Mouse (Mus musculus) liver, embryonic 12.5 days (tissue): ENCODE results near the gene Prdx5. TPM values are rescaled to one million over a fixed set of nuclear protein-coding genes. Genes with fewer than 3 reads are reported as not detected.
A peak's percentile ranks its signal among the peaks of the same experiment; 100 is the strongest.

Experiments
- ATAC-seq: fragments of 200-750 bp; cut with Nextera tagmentation; 2 replicates; pipeline ENCODE4 v1.8.0; 2017; ENCODE audit warnings: moderate number of reproducible peaks, mild to moderate bottlenecking, moderate library complexity
- H3K27ac ChIP-seq: fragments of 300-500 bp; sonication (generic); 2 replicates; pipeline ENCODE4 v1.5.1; 2016; ENCODE audit warnings: mild to moderate bottlenecking
- H3K27me3 ChIP-seq: fragments of 300-500 bp; sonication (generic); replicated peaks from 2 replicates; pipeline ENCODE4 v1.6.1; 2016; ENCODE audit warnings: mild to moderate bottlenecking, moderate library complexity
- H3K36me3 ChIP-seq: fragments of 300-500 bp; sonication (generic); 2 replicates; pipeline ENCODE4 v1.6.1; 2016; ENCODE audit warnings: mild to moderate bottlenecking, moderate library complexity
- H3K4me1 ChIP-seq: fragments of 300-500 bp; sonication (generic); 2 replicates; pipeline ENCODE4 v1.6.1; 2016
- H3K4me2 ChIP-seq: fragments of 300-500 bp; sonication (generic); 2 replicates; pipeline ENCODE4 v1.6.1; 2016; ENCODE audit warnings: mild to moderate bottlenecking, moderate library complexity
- H3K4me3 ChIP-seq: fragments of 300-500 bp; sonication (generic); 2 replicates; pipeline ENCODE4 v1.5.1; 2016; ENCODE audit warnings: mild to moderate bottlenecking, moderate library complexity
- H3K9ac ChIP-seq: fragments of 300-500 bp; sonication (generic); 2 replicates; pipeline ENCODE4 v1.6.1; 2016; ENCODE audit warnings: mild to moderate bottlenecking, moderate library complexity
- H3K9me3 ChIP-seq: fragments of 300-500 bp; sonication (generic); replicated peaks from 2 replicates; pipeline ENCODE4 v1.6.1; 2016; ENCODE audit warnings: mild to moderate bottlenecking, moderate library complexity
- WGBS: fragments of 180-500 bp; shearing (Covaris S2); methylation state at CpG from one replicate; pipeline ENCODE4 v1.1.7; 2016; ENCODE audit not compliant: insufficient replicate concordance; 5-methylcytosine and 5-hydroxymethylcytosine counted together
- polyA plus RNA-seq: library from polyadenylated mRNA; unstranded; fragments of >200 nt; fragmentation: Nextera tagmentation; extraction: Ambion mirVana; gene quantifications from 2 replicates; pipeline ENCODE4 v1.2.1, GENCODE M21; 2016

Gene Prdx5
- polyA plus RNA-seq, 1 experiment from 2014 or later, result 94.2 TPM

GRCm38 (mm10) chr19:6922901-6923735 is 13.2 kb upstream of the Prdx5 start:
- 55% methylated on average over 6 of the region's 6 CpGs for WGBS
- no peak for ATAC-seq
- Histone ChIP-seq H3K4me3 (no peak overlapping the region; the same call in 1 of the 2 replicates), H3K27me3 (peaks cover 54% of the 10 kb centered on the region), H3K27ac (no peak overlapping the region), H3K4me2 (peak overlapping the region; percentile 100), H3K9me3 (no peaks in the 10 kb centered on the region), H3K36me3 (peaks cover 12% of the 10 kb centered on the region), H3K9ac (peak overlapping the region; percentile 66), H3K4me1 (peaks cover 71% of the 10 kb centered on the region)

- peak within 1 kb of the TSS; percentile 94 for H3K9ac ChIP-seq
- H3K4me1 ChIP-seq, result peaks cover 69% of the 10 kb centered on the region
- WGBS, result under 1% methylated on average over 58 of the region's 66 CpGs
- H3K27ac ChIP-seq, result peak within 1 kb of the TSS; percentile 90
- no peaks in the 10 kb centered on the region for H3K9me3 ChIP-seq
- H3K4me3 ChIP-seq, result peak within 1 kb of the TSS; percentile 92
- ATAC-seq, result peak; percentile 95
- peaks cover 13% of the 10 kb centered on the region for H3K36me3 ChIP-seq
- peak within 1 kb of the TSS; percentile 100 for H3K4me2 ChIP-seq
- H3K27me3 ChIP-seq, result peaks cover 42% of the 10 kb centered on the region
These were observed 12.0 kb upstream of the Prdx5 start, which contains the start of gene Esrra for GRCm38 (mm10) chr19:6921647-6922567. Gene Esrra, minus strand, starts transcription at chr19:6921813.

- WGBS, result under 1% methylated on average over 45 of the region's 48 CpGs
- Histone ChIP-seq H3K9ac (peak overlapping the region; percentile 94), H3K27ac (peak overlapping the region; percentile 90), H3K4me2 (peak overlapping the region; percentile 100), H3K4me3 (peak overlapping the region; percentile 92), H3K4me1 (peaks cover 69% of the 10 kb centered on the region), H3K27me3 (peaks cover 33% of the 10 kb centered on the region), H3K36me3 (peaks cover 13% of the 10 kb centered on the region), H3K9me3 (no peaks in the 10 kb centered on the region)
- ATAC-seq, result no peak
These were observed 11.1 kb upstream of the Prdx5 start for GRCm38 (mm10) chr19:6920741-6921636.

- Histone ChIP-seq H3K4me2 (peak overlapping the region; percentile 100), H3K4me1 (peaks cover 69% of the 10 kb centered on the region)
- WGBS, result 45% methylated on average over 8 of the region's 8 CpGs
These were observed 10.2 kb upstream of the Prdx5 start for GRCm38 (mm10) chr19:6919876-6920740.

GRCm38 (mm10) chr19:6919431-6919830 is 9.5 kb upstream of the Prdx5 start:
- H3K4me3 ChIP-seq, result no peak overlapping the region
- H3K9ac ChIP-seq, result no peak overlapping the region; the same call in 1 of the 2 replicates
- H3K27me3 ChIP-seq, result peaks cover 17% of the 10 kb centered on the region
- peak overlapping the region; percentile 90; the same call in 1 of the 2 replicates for H3K27ac ChIP-seq
- H3K36me3 ChIP-seq, result peaks cover 13% of the 10 kb centered on the region
- H3K9me3 ChIP-seq, result no peaks in the 10 kb centered on the region
- ATAC-seq, result no peak
- 0 out of 2 replicates have a peak overlapping the region, but pooled peaks have one; percentile 100 for H3K4me2 ChIP-seq
- peaks cover 65% of the 10 kb centered on the region for H3K4me1 ChIP-seq

More at GRCm38 (mm10) chr19:6919876-6920740, 10.2 kb upstream of the Prdx5 start:
- no peak for ATAC-seq
- Histone ChIP-seq H3K27ac (peak overlapping the region; percentile 90), H3K9me3 (no peaks in the 10 kb centered on the region), H3K36me3 (peaks cover 13% of the 10 kb centered on the region), H3K4me3 (peak overlapping the region; percentile 92), H3K9ac (peak overlapping the region; percentile 94), H3K27me3 (peaks cover 24% of the 10 kb centered on the region)

GRCm38 (mm10) chr19:6918321-6918720 is 8.4 kb upstream of the Prdx5 start:
- no peaks in the 10 kb centered on the region for H3K9me3 ChIP-seq
- H3K36me3 ChIP-seq, result peaks cover 24% of the 10 kb centered on the region
- H3K4me3 ChIP-seq, result no peak overlapping the region
- peaks cover 69% of the 10 kb centered on the region for H3K4me1 ChIP-seq
- peaks cover 6% of the 10 kb centered on the region for H3K27me3 ChIP-seq
- no peak for ATAC-seq
- no peak overlapping the region for H3K9ac ChIP-seq
- peak overlapping the region; percentile 5; the same call in 1 of the 2 replicates for H3K27ac ChIP-seq
- 83% methylated on average over 4 of the region's 4 CpGs for WGBS
- no peak overlapping the region for H3K4me2 ChIP-seq

- no peak for ATAC-seq
- Histone ChIP-seq H3K27ac (0 out of 2 replicates have a peak overlapping the region, but pooled peaks have one; percentile 16), H3K4me2 (no peak overlapping the region), H3K36me3 (peaks cover 43% of the 10 kb centered on the region), H3K9me3 (no peaks in the 10 kb centered on the region), H3K27me3 (no peaks in the 10 kb centered on the region), H3K4me1 (peaks cover 65% of the 10 kb centered on the region), H3K4me3 (no peak overlapping the region), H3K9ac (no peak overlapping the region)
- WGBS, result 75% methylated on average over 4 of the region's 4 CpGs
These were observed 6.6 kb upstream of the Prdx5 start for GRCm38 (mm10) chr19:6916496-6916895.

- H3K27ac ChIP-seq, result peak overlapping the region; percentile 55
- 22% methylated on average over 4 of the region's 4 CpGs for WGBS
- no peaks in the 10 kb centered on the region for H3K27me3 ChIP-seq
- peak; percentile 60 for ATAC-seq
- peaks cover 61% of the 10 kb centered on the region for H3K4me1 ChIP-seq
- H3K9me3 ChIP-seq, result no peaks in the 10 kb centered on the region
- H3K4me3 ChIP-seq, result no peak overlapping the region
- H3K9ac ChIP-seq, result no peak overlapping the region
- peaks cover 49% of the 10 kb centered on the region for H3K36me3 ChIP-seq
- H3K4me2 ChIP-seq, result peak overlapping the region; percentile 11; the same call in 1 of the 2 replicates
These were observed 5.4 kb upstream of the Prdx5 start for GRCm38 (mm10) chr19:6915276-6915675.

GRCm38 (mm10) chr19:6914540-6914939 is 4.6 kb upstream of the Prdx5 start:
- WGBS, result 78% methylated on average over 9 of the region's 9 CpGs
- Histone ChIP-seq H3K4me2 (no peak overlapping the region), H3K4me1 (peaks cover 54% of the 10 kb centered on the region), H3K27ac (peak overlapping the region; percentile 56; the same call in 1 of the 2 replicates), H3K9ac (no peak overlapping the region), H3K9me3 (no peaks in the 10 kb centered on the region), H3K4me3 (no peak overlapping the region), H3K36me3 (peaks cover 44% of the 10 kb centered on the region), H3K27me3 (no peaks in the 10 kb centered on the region)
- ATAC-seq, result no peak

- 81% methylated on average over 11 of the region's 11 CpGs for WGBS
- Histone ChIP-seq H3K27ac (peak overlapping the region; percentile 56), H3K4me3 (no peak overlapping the region), H3K36me3 (peaks cover 44% of the 10 kb centered on the region), H3K4me1 (peaks cover 50% of the 10 kb centered on the region), H3K27me3 (no peaks in the 10 kb centered on the region), H3K4me2 (no peak overlapping the region), H3K9ac (no peak overlapping the region; the same call in 1 of the 2 replicates), H3K9me3 (no peaks in the 10 kb centered on the region)
- no peak for ATAC-seq
These were observed 4.1 kb upstream of the Prdx5 start for GRCm38 (mm10) chr19:6913991-6914390.
